5 mouse cellular contexts compared by ENCODE assay signal in genomic region chr11:20771827-20772226, GRCm38 (mm10). TPM values are rescaled to one million over a fixed set of nuclear protein-coding genes. Genes with fewer than 3 reads are reported as not detected.
DNase-seq lines count a peak whose midpoint lies in the region; ATAC-seq and TF ChIP-seq lines count a peak whose summit lies in the region.
"Not testable (repeated sequence)": the region's sequence is repeated elsewhere in the genome, so short reads cannot be mapped to it uniquely, and the experiment has no call there.

No protein-coding gene starts in this region.

- H3K9ac ChIP-seq in heart, embryonic 11.5 days (ENCODE audit: low read depth, low read length); intestine, embryonic 15.5 days; intestine, postnatal 0 days (ENCODE audit: low read depth, low read length): not testable (repeated sequence)

- not testable (repeated sequence) for TF ChIP-seq CTCF in intestine, postnatal 0 days (IDR thresholded peaks at IDR 0.05; ENCODE audit: low read depth)

- not testable (repeated sequence) for H3K36me3 ChIP-seq in forebrain, embryonic 10.5 days (replicated peaks); heart, embryonic 11.5 days (ENCODE audit: control insufficient read depth, insufficient read depth, low read length); intestine, embryonic 15.5 days; intestine, postnatal 0 days (ENCODE audit: control insufficient read depth, insufficient read depth)
- peaks cover 38% of the 10 kb centered on the region for H3K36me3 ChIP-seq in megakaryocyte, embryonic 14.5 days (replicated peaks; ENCODE audit: low read length)

- not testable (repeated sequence) for H3K27me3 ChIP-seq in forebrain, embryonic 10.5 days (ENCODE audit: poor library complexity, severe bottlenecking); heart, embryonic 11.5 days (ENCODE audit: control insufficient read depth, insufficient read depth, low read length); intestine, embryonic 15.5 days (replicated peaks); intestine, postnatal 0 days (replicated peaks; ENCODE audit: control insufficient read depth, insufficient read depth, low read length); megakaryocyte, embryonic 14.5 days (replicated peaks)

- not testable (repeated sequence) for H3K4me3 ChIP-seq in forebrain, embryonic 10.5 days; heart, embryonic 11.5 days (ENCODE audit: low read depth, low read length); intestine, embryonic 15.5 days (replicated peaks); intestine, postnatal 0 days (ENCODE audit: low read depth, low read length)
- H3K4me3 ChIP-seq in megakaryocyte, embryonic 14.5 days (replicated peaks) = peak overlapping the region; percentile 47

- H3K27ac ChIP-seq in forebrain, embryonic 10.5 days = 0 out of 2 replicates have a peak overlapping the region, but pooled peaks have one; percentile 12
- H3K27ac ChIP-seq in heart, embryonic 11.5 days (ENCODE audit: low read depth, low read length) = peak overlapping the region; percentile 35; the same call in 1 of the 2 replicates
- H3K27ac ChIP-seq in intestine, embryonic 15.5 days; intestine, postnatal 0 days (ENCODE audit: low read depth, low read length): not testable (repeated sequence)

- peak; percentile 86 for ATAC-seq in heart, embryonic 11.5 days (replicated peaks; ENCODE audit: insufficient number of reproducible peaks, low FRiP score, low TSS enrichment)
- ATAC-seq in intestine, embryonic 15.5 days = 0 out of 2 replicates have a peak, but pooled peaks have one; percentile 25
- peak; percentile 36; the same call in 1 of the 2 replicates for ATAC-seq in intestine, postnatal 0 days

- peak overlapping the region; percentile 31; the same call in 1 of the 2 replicates for H3K4me2 ChIP-seq in heart, embryonic 11.5 days
- H3K4me2 ChIP-seq in intestine, embryonic 15.5 days (replicated peaks); intestine, postnatal 0 days (replicated peaks; ENCODE audit: low read depth): not testable (repeated sequence)

- 84% methylated on average over 9 of the region's 9 CpGs for WGBS in forebrain, embryonic 10.5 days
- WGBS in heart, embryonic 11.5 days (ENCODE audit: insufficient replicate concordance) = 63% methylated on average over 9 of the region's 9 CpGs
- 38% methylated on average over 9 of the region's 9 CpGs for WGBS in intestine, embryonic 15.5 days
- 27% methylated on average over 9 of the region's 9 CpGs for WGBS in intestine, postnatal 0 days

- not testable (repeated sequence) for DNase-seq in forebrain, embryonic 10.5 days (ENCODE audit: extremely low spot score, low spot score)

- not testable (repeated sequence) for H3K4me1 ChIP-seq in forebrain, embryonic 10.5 days; heart, embryonic 11.5 days (ENCODE audit: control insufficient read depth, insufficient read depth, low read length); intestine, embryonic 15.5 days (replicated peaks); intestine, postnatal 0 days (replicated peaks; ENCODE audit: control insufficient read depth, insufficient read depth, low read length)
- peaks cover 18% of the 10 kb centered on the region for H3K4me1 ChIP-seq in megakaryocyte, embryonic 14.5 days

- H3K9me3 ChIP-seq in forebrain, embryonic 10.5 days; heart, embryonic 11.5 days (replicated peaks; ENCODE audit: control insufficient read depth, low read length); intestine, embryonic 15.5 days; intestine, postnatal 0 days (ENCODE audit: control insufficient read depth): not testable (repeated sequence)
- peaks cover 32% of the 10 kb centered on the region for H3K9me3 ChIP-seq in megakaryocyte, embryonic 14.5 days

RNA-seq across cellular contexts. Expression of gene Aftph, which starts 30.4 kb away (rescaled TPM):
- polyA plus RNA-seq in forebrain, embryonic 10.5 days (2016; fragmentation: Nextera tagmentation; extraction: Ambion mirVana) = 20.5 and 21.9 TPM in 2 replicates
- 12.1 and 15.7 TPM in 2 replicates for polyA plus RNA-seq in heart, embryonic 11.5 days (2014; fragmentation: Nextera tagmentation; extraction: Ambion mirVana)
- 22.1 and 22.6 TPM in 2 replicates for polyA plus RNA-seq in intestine, embryonic 15.5 days (2015; fragmentation: Nextera tagmentation; extraction: Ambion mirVana)
- 21.3 and 25.4 TPM in 2 replicates for polyA plus RNA-seq in intestine, postnatal 0 days (2015; fragmentation: Nextera tagmentation; extraction: Ambion mirVana)
- polyA plus RNA-seq in megakaryocyte, embryonic 14.5 days (2012; ENCODE audit: insufficient read depth, low replicate concordance) = 11.3 and 19.6 TPM in 2 replicates

RNA-seq across cellular contexts. Expression of gene Lgalsl, which starts 59.0 kb away (rescaled TPM):
- polyA plus RNA-seq in forebrain, embryonic 10.5 days (2016; fragmentation: Nextera tagmentation; extraction: Ambion mirVana) = 26.5 and 27.2 TPM in 2 replicates
- polyA plus RNA-seq in heart, embryonic 11.5 days (2014; fragmentation: Nextera tagmentation; extraction: Ambion mirVana) = 39.1 and 45.7 TPM in 2 replicates
- polyA plus RNA-seq in intestine, embryonic 15.5 days (2015; fragmentation: Nextera tagmentation; extraction: Ambion mirVana) = 35.5 and 39.7 TPM in 2 replicates
- 16.5 and 16.7 TPM in 2 replicates for polyA plus RNA-seq in intestine, postnatal 0 days (2015; fragmentation: Nextera tagmentation; extraction: Ambion mirVana)
- 3.2 and 15.8 TPM in 2 replicates for polyA plus RNA-seq in megakaryocyte, embryonic 14.5 days (2012; ENCODE audit: insufficient read depth, low replicate concordance)

Comparison
In these comparisons a context has a peak if more than half of its experiments do, and no peak if none do; other contexts are left out.
1. ATAC-seq: peak in every context shown above with its lines; median percentile 86 in heart, embryonic 11.5 days; 36 in intestine, postnatal 0 days; 25 in intestine, embryonic 15.5 days.